Mouse (Mus musculus) stomach, embryonic 14.5 days (tissue): ENCODE results near the gene Armh3. TPM values are rescaled to one million over a fixed set of nuclear protein-coding genes. Genes with fewer than 3 reads are reported as not detected.

Experiments
- ATAC-seq: fragments of 200-750 bp; cut with Nextera tagmentation; 2 replicates; pipeline ENCODE4 v1.8.0; 2017; ENCODE audit warnings: low read depth, moderate TSS enrichment; ENCODE audit not compliant: insufficient number of reproducible peaks, insufficient read depth, low FRiP score
- H3K27ac ChIP-seq: fragments of 300-500 bp; sonication (generic); 2 replicates; pipeline ENCODE4 v1.5.1; 2014; ENCODE audit warnings: mild to moderate bottlenecking, low read length, moderate library complexity, mixed read lengths
- H3K27me3 ChIP-seq: fragments of 300-500 bp; sonication (generic); 2 replicates; pipeline ENCODE4 v1.6.1; 2014; ENCODE audit warnings: low read length, control low read depth, mixed read lengths; ENCODE audit not compliant: control insufficient read depth, insufficient read depth
- H3K36me3 ChIP-seq: fragments of 300-500 bp; sonication (generic); 2 replicates; pipeline ENCODE4 v1.6.1; 2014; ENCODE audit warnings: mild to moderate bottlenecking, control low read depth, low read length, moderate library complexity, mixed read lengths; ENCODE audit not compliant: control insufficient read depth, insufficient read depth
- H3K4me1 ChIP-seq: fragments of 300-500 bp; sonication (generic); 2 replicates; pipeline ENCODE4 v1.6.1; 2014; ENCODE audit warnings: low read length, control low read depth, mixed read lengths; ENCODE audit not compliant: control insufficient read depth, insufficient read depth
- H3K4me2 ChIP-seq: fragments of 300-500 bp; sonication (generic); replicated peaks from 2 replicates; pipeline ENCODE4 v1.6.1; 2014; ENCODE audit warnings: low read depth, low read length, control low read depth
- H3K4me3 ChIP-seq: fragments of 300-500 bp; sonication (generic); 2 replicates; pipeline ENCODE4 v1.5.1; 2014; ENCODE audit warnings: low read depth, low read length, control low read depth
- H3K9ac ChIP-seq: fragments of 300-500 bp; sonication (generic); replicated peaks from 2 replicates; pipeline ENCODE4 v1.6.1; 2014; ENCODE audit warnings: low read depth, mild to moderate bottlenecking, control low read depth, low read length, moderate library complexity, mixed read lengths
- H3K9me3 ChIP-seq: fragments of 300-500 bp; sonication (generic); 2 replicates; pipeline ENCODE4 v1.6.1; 2016; ENCODE audit warnings: low read depth, low read length, control low read depth; ENCODE audit not compliant: control insufficient read depth
- WGBS: fragments of 180-500 bp; shearing (Covaris S2); extraction: QIAGEN DNeasy Blood & Tissue Kit; methylation state at CpG from one replicate; pipeline ENCODE4 v1.1.7; 2014; 5-methylcytosine and 5-hydroxymethylcytosine counted together
- polyA plus RNA-seq: library from polyadenylated mRNA; unstranded; fragments of >200 nt; fragmentation: Nextera tagmentation; extraction: Ambion mirVana; gene quantifications from 2 replicates; pipeline ENCODE4 v1.2.1, GENCODE M21; 2014

Armh3 gene
- polyA plus RNA-seq, 1 experiment from 2014 or later: 21.0 TPM

- H3K27ac ChIP-seq: peak overlapping the region; percentile 92
- WGBS: 5% methylated on average over 6 of the region's 6 CpGs
- H3K4me2 ChIP-seq: peak overlapping the region; percentile 82
- H3K4me1 ChIP-seq: peaks cover 57% of the 10 kb centered on the region
- H3K27me3 ChIP-seq: no peaks in the 10 kb centered on the region
- H3K4me3 ChIP-seq: peak overlapping the region; percentile 27
- H3K9ac ChIP-seq: peak overlapping the region; percentile 26; the same call in 1 of the 2 replicates
- no peaks in the 10 kb centered on the region for H3K36me3 ChIP-seq
- no peak for ATAC-seq
- H3K9me3 ChIP-seq: no peaks in the 10 kb centered on the region
These were observed 44.3 kb upstream of the Armh3 start for GRCm38 (mm10) chr19:46042476-46043011.

DNA sequence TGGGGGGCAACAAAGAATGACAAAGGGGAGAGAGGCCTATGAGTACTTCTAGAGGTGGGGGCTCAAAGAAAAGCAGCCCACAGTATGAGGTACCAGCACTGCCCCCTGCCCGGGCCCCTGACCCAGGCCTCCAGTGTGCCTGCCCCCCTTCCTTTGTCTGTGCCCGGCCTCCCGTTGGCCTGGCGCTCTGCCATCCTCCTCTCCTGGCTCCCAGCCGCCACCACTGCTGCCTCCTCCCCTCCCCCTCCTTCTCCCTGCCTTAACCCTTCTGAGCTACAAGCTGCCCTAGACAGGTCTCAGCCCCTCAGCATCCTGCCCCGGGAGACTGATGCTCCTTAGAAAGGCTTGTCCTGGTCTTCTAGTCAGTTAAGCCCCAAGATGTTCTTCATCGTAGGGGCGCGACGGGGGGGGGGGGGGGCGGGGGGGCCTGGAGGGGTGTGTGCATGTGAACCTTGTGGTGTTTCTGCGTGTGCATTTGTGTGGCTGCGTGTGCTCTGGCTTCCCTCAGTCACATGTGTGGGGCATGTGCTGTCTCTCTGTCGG lies 43.7 kb upstream of the Armh3 start:
- H3K9me3 ChIP-seq: no peaks in the 10 kb centered on the region
- ATAC-seq: peak; percentile 14; the same call in 1 of the 2 replicates
- 0% methylated on average over 10 of the region's 14 CpGs for WGBS
- H3K9ac ChIP-seq: peak overlapping the region; percentile 26; the same call in 1 of the 2 replicates
- H3K27ac ChIP-seq: peak overlapping the region; percentile 92
- H3K4me3 ChIP-seq: peak overlapping the region; percentile 27
- H3K27me3 ChIP-seq: no peaks in the 10 kb centered on the region
- no peaks in the 10 kb centered on the region for H3K36me3 ChIP-seq
- H3K4me2 ChIP-seq: peak overlapping the region; percentile 82
- peaks cover 62% of the 10 kb centered on the region for H3K4me1 ChIP-seq

GRCm38 (mm10) chr19:46041299-46041932 lies 43.1 kb upstream of the Armh3 start:
- 14% methylated on average over 7 of the region's 7 CpGs for WGBS
- peak overlapping the region; percentile 27 for H3K4me3 ChIP-seq
- no peaks in the 10 kb centered on the region for H3K27me3 ChIP-seq
- H3K9me3 ChIP-seq: no peaks in the 10 kb centered on the region
- H3K27ac ChIP-seq: peak overlapping the region; percentile 92
- peaks cover 3% of the 10 kb centered on the region; the same call in 1 of the 2 replicates for H3K36me3 ChIP-seq
- peak overlapping the region; percentile 82 for H3K4me2 ChIP-seq
- no peak for ATAC-seq
- peak overlapping the region; percentile 26; the same call in 1 of the 2 replicates for H3K9ac ChIP-seq
- H3K4me1 ChIP-seq: peaks cover 63% of the 10 kb centered on the region

- peaks cover 62% of the 10 kb centered on the region for H3K4me1 ChIP-seq
- no peak for ATAC-seq
These were observed 42.0 kb upstream of the Armh3 start for GRCm38 (mm10) chr19:46040149-46040902.

DNA sequence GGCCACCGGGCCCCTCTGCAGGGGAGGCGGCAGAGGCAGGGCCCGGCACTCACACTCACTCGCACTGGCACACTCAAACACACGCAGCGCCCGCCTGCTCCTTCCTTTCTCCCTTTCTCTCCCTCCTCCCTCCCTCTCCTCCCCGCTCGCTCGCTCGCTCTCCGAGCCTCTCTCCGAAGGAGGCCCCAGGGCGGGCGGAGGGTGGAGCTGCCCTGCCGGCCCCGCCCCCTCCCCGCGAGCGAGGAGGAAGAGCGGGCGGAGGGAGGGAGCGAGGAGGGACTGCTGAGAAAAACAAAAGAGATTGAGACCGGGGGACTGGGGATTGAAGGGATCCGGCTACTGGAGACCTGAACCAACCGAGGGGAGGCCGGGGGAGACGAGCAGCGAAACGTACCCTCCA lies 41.2 kb upstream of the Armh3 start:
- Histone ChIP-seq H3K4me3 (peak overlapping the region; percentile 90), H3K4me1 (peaks cover 62% of the 10 kb centered on the region), H3K9ac (peak overlapping the region; percentile 94), H3K9me3 (no peaks in the 10 kb centered on the region), H3K27ac (peak overlapping the region; percentile 95), H3K27me3 (no peaks in the 10 kb centered on the region), H3K36me3 (peaks cover 23% of the 10 kb centered on the region), H3K4me2 (peak overlapping the region; percentile 98)
- WGBS: 2% methylated on average over 13 of the region's 30 CpGs
- peak; percentile 80 for ATAC-seq

More at GRCm38 (mm10) chr19:46040149-46040902, 42.0 kb upstream of the Armh3 start:
- H3K4me2 ChIP-seq: peak overlapping the region; percentile 98
- H3K4me3 ChIP-seq: peak overlapping the region; percentile 90
- H3K36me3 ChIP-seq: peaks cover 14% of the 10 kb centered on the region
- no peaks in the 10 kb centered on the region for H3K27me3 ChIP-seq
- H3K9me3 ChIP-seq: no peaks in the 10 kb centered on the region
- peak overlapping the region; percentile 95 for H3K27ac ChIP-seq
- WGBS: 35% methylated on average over 14 of the region's 14 CpGs
- no peak overlapping the region for H3K9ac ChIP-seq

DNA sequence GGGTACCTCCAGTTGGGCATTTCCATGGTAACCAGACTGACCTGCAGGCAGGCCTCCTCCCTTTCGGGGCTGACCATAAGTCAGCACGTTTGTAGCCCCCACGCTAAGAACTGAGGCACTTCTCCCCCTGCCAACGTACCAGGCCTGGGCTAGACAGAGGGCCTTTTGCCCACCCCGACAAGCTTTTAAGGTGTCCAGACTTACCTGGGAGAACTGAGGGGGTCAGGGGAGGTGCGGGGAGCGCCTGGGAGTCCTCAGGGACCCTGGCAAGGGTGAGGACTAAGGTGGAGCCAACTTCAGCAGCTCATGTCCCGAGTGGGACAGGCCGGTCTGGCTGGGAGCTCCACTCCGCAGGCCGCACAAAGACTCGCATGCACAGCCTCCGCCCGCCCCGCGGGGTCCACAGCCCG lies 40.6 kb upstream of the Armh3 start:
- Histone ChIP-seq H3K27ac (peak overlapping the region; percentile 95), H3K9ac (peak overlapping the region; percentile 94), H3K9me3 (no peaks in the 10 kb centered on the region), H3K4me3 (peak overlapping the region; percentile 90), H3K4me2 (peak overlapping the region; percentile 98), H3K4me1 (peaks cover 59% of the 10 kb centered on the region), H3K27me3 (no peaks in the 10 kb centered on the region), H3K36me3 (peaks cover 29% of the 10 kb centered on the region)
- WGBS: 2% methylated on average over 14 of the region's 17 CpGs
- ATAC-seq: peak; percentile 5; the same call in 1 of the 2 replicates

- Histone ChIP-seq H3K27ac (peak overlapping the region; percentile 95), H3K4me2 (peak overlapping the region; percentile 98), H3K27me3 (no peaks in the 10 kb centered on the region), H3K36me3 (peaks cover 35% of the 10 kb centered on the region), H3K9me3 (no peaks in the 10 kb centered on the region), H3K4me3 (peak overlapping the region; percentile 90), H3K4me1 (peaks cover 52% of the 10 kb centered on the region), H3K9ac (peak overlapping the region; percentile 94)
- 5% methylated on average over 13 of the region's 13 CpGs for WGBS
- ATAC-seq: no peak
These were observed 39.9 kb upstream of the Armh3 start for GRCm38 (mm10) chr19:46037925-46038850.
